Mouse (Mus musculus): Measurements from ENCODE around the gene Gnpnat1. TPM values are rescaled to one million over a fixed set of nuclear protein-coding genes. Genes with fewer than 3 reads are reported as not detected.

The Gnpnat1 gene
- polyA plus RNA-seq, 2 experiments = 20.4 to 46.9 TPM

GRCm38 (mm10) chr14:45439387-45439786, 34.7 kb upstream of the Gnpnat1 start:
- no peak overlapping the region for H3K27ac ChIP-seq (replicated peaks; ENCODE audit: low read depth, low read length)
- H3K9ac ChIP-seq (ENCODE audit: low read depth, low read length, severe bottlenecking) = no peak overlapping the region
- no peaks in the 10 kb centered on the region for H3K9me3 ChIP-seq (ENCODE audit: control insufficient read depth, low read length)
- no peak for TF ChIP-seq POLR2A (IDR thresholded peaks at IDR 0.05; ENCODE audit: borderline replicate concordance, extremely low read depth, insufficient read depth, insufficient read length)
- 43% methylated on average over 9 of the region's 9 CpGs for WGBS
- no peak for ATAC-seq (ENCODE audit: low FRiP score, low read depth)
- DNase-seq (ENCODE audit: low spot score) = no peak
- H3K4me3 ChIP-seq (replicated peaks; ENCODE audit: low read length) = no peak overlapping the region
- H3K27me3 ChIP-seq (ENCODE audit: control insufficient read depth, insufficient read depth, low read length) = no peaks in the 10 kb centered on the region
- peaks cover 14% of the 10 kb centered on the region for H3K4me1 ChIP-seq (ENCODE audit: control insufficient read depth, insufficient read depth, low read length)
- no peak overlapping the region for H3K4me2 ChIP-seq (replicated peaks; ENCODE audit: low read depth, low read length, severe bottlenecking)
- no peaks in the 10 kb centered on the region for H3K36me3 ChIP-seq (ENCODE audit: control insufficient read depth, insufficient read depth, low read length)

GRCm38 (mm10) chr14:45438931-45439275, 34.2 kb upstream of the Gnpnat1 start:
- H3K36me3 ChIP-seq (ENCODE audit: control insufficient read depth, insufficient read depth, low read length) = no peaks in the 10 kb centered on the region
- no peak for TF ChIP-seq POLR2A (IDR thresholded peaks at IDR 0.05; ENCODE audit: borderline replicate concordance, extremely low read depth, insufficient read depth, insufficient read length)
- H3K27ac ChIP-seq (replicated peaks; ENCODE audit: low read depth, low read length) = no peak overlapping the region
- H3K9ac ChIP-seq (ENCODE audit: low read depth, low read length, severe bottlenecking) = no peak overlapping the region
- no peaks in the 10 kb centered on the region for H3K27me3 ChIP-seq (ENCODE audit: control insufficient read depth, insufficient read depth, low read length)
- no peaks in the 10 kb centered on the region for H3K9me3 ChIP-seq (ENCODE audit: control insufficient read depth, low read length)
- no peak for DNase-seq (ENCODE audit: low spot score)
- WGBS = 25% methylated on average over 1 of the region's 2 CpGs
- no peak overlapping the region for H3K4me3 ChIP-seq (replicated peaks; ENCODE audit: low read length)
- peak; percentile 14; the same call in 1 of the 2 replicates for ATAC-seq (ENCODE audit: low FRiP score, low read depth)
- H3K4me2 ChIP-seq (replicated peaks; ENCODE audit: low read depth, low read length, severe bottlenecking) = no peak overlapping the region
- peaks cover 14% of the 10 kb centered on the region for H3K4me1 ChIP-seq (ENCODE audit: control insufficient read depth, insufficient read depth, low read length)

- Histone ChIP-seq H3K27me3 (ENCODE audit: control insufficient read depth, insufficient read depth, low read length) (no peaks in the 10 kb centered on the region), H3K4me3 (replicated peaks; ENCODE audit: low read length) (no peak overlapping the region), H3K9ac (ENCODE audit: low read depth, low read length, severe bottlenecking) (no peak overlapping the region), H3K4me2 (replicated peaks; ENCODE audit: low read depth, low read length, severe bottlenecking) (no peak overlapping the region; the same call in 1 of the 2 replicates), H3K9me3 (ENCODE audit: control insufficient read depth, low read length) (no peaks in the 10 kb centered on the region), H3K4me1 (ENCODE audit: control insufficient read depth, insufficient read depth, low read length) (peaks cover 14% of the 10 kb centered on the region), H3K27ac (replicated peaks; ENCODE audit: low read depth, low read length) (0 out of 2 replicates have a peak overlapping the region, but pooled peaks have one; percentile 26), H3K36me3 (ENCODE audit: control insufficient read depth, insufficient read depth, low read length) (no peaks in the 10 kb centered on the region)
- TF ChIP-seq POLR2A (IDR thresholded peaks at IDR 0.05; ENCODE audit: borderline replicate concordance, extremely low read depth, insufficient read depth, insufficient read length) = no peak
- ATAC-seq (ENCODE audit: low FRiP score, low read depth) (peak; percentile 39), DNase-seq (ENCODE audit: low spot score) (peak; percentile 49)
- WGBS = 19% methylated on average over 19 of the region's 19 CpGs
Measured at GRCm38 (mm10) chr14:45438250-45438930, 33.7 kb upstream of the Gnpnat1 start.

- no peaks in the 10 kb centered on the region for H3K27me3 ChIP-seq (ENCODE audit: control insufficient read depth, insufficient read depth, low read length)
- H3K4me2 ChIP-seq (replicated peaks; ENCODE audit: low read depth, low read length, severe bottlenecking) = no peak overlapping the region
- 0 out of 2 replicates have a peak, but pooled peaks cover 8% of the 10 kb centered on the region for H3K9me3 ChIP-seq (ENCODE audit: control insufficient read depth, low read length)
- peaks cover 10% of the 10 kb centered on the region; the same call in 1 of the 2 replicates for H3K4me1 ChIP-seq (ENCODE audit: control insufficient read depth, insufficient read depth, low read length)
- no peak overlapping the region for H3K27ac ChIP-seq (replicated peaks; ENCODE audit: low read depth, low read length)
- no peaks in the 10 kb centered on the region for H3K36me3 ChIP-seq (ENCODE audit: control insufficient read depth, insufficient read depth, low read length)
- no peak overlapping the region for H3K9ac ChIP-seq (ENCODE audit: low read depth, low read length, severe bottlenecking)
- ATAC-seq (ENCODE audit: low FRiP score, low read depth) (no peak), DNase-seq (ENCODE audit: low spot score) (no peak)
- WGBS = 77% methylated on average over 6 of the region's 6 CpGs
- TF ChIP-seq POLR2A (IDR thresholded peaks at IDR 0.05; ENCODE audit: borderline replicate concordance, extremely low read depth, insufficient read depth, insufficient read length) = no peak
- no peak overlapping the region for H3K4me3 ChIP-seq (replicated peaks; ENCODE audit: low read length)
Measured at GRCm38 (mm10) chr14:45434220-45434619, 29.5 kb upstream of the Gnpnat1 start.

DNA sequence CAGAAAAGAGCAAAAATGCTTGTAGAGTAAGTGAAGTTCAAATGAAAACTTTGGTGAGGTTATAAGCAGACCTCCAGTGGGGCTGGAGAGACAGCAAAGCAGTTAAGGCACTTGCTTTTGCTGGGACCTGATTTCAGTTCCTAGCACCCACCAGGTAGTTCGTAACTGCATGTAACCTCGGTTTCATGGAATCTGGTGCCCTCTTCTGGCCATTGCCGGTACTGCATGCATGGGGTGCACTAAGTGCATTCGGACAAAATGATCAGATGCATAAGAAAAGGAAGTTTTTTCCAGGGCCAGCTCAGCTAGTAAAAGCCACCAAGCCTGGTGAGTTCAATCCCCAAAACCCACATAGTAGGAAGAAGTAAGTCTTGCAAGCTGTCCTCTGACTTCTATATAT, 27.3 kb upstream of the Gnpnat1 start:
- DNase-seq (ENCODE audit: low spot score) (no peak), ATAC-seq (ENCODE audit: low FRiP score, low read depth) (no peak)
- H3K27me3 ChIP-seq (ENCODE audit: control insufficient read depth, insufficient read depth, low read length) = no peaks in the 10 kb centered on the region
- H3K36me3 ChIP-seq (ENCODE audit: control insufficient read depth, insufficient read depth, low read length) = no peaks in the 10 kb centered on the region
- 80% methylated on average over 4 of the region's 4 CpGs for WGBS
- H3K9ac ChIP-seq (ENCODE audit: low read depth, low read length, severe bottlenecking) = no peak overlapping the region
- no peaks in the 10 kb centered on the region for H3K4me1 ChIP-seq (ENCODE audit: control insufficient read depth, insufficient read depth, low read length)
- no peak overlapping the region for H3K4me3 ChIP-seq (replicated peaks; ENCODE audit: low read length)
- TF ChIP-seq POLR2A (IDR thresholded peaks at IDR 0.05; ENCODE audit: borderline replicate concordance, extremely low read depth, insufficient read depth, insufficient read length) = no peak
- no peak overlapping the region for H3K27ac ChIP-seq (replicated peaks; ENCODE audit: low read depth, low read length)
- H3K4me2 ChIP-seq (replicated peaks; ENCODE audit: low read depth, low read length, severe bottlenecking) = no peak overlapping the region
- H3K9me3 ChIP-seq (ENCODE audit: control insufficient read depth, low read length) = 0 out of 2 replicates have a peak, but pooled peaks cover 8% of the 10 kb centered on the region

Measured in limb, embryonic 14.5 days (tissue).